Mouse (Mus musculus): Measurements from ENCODE around the gene Zfp64.

Zfp64 gene

DNA sequence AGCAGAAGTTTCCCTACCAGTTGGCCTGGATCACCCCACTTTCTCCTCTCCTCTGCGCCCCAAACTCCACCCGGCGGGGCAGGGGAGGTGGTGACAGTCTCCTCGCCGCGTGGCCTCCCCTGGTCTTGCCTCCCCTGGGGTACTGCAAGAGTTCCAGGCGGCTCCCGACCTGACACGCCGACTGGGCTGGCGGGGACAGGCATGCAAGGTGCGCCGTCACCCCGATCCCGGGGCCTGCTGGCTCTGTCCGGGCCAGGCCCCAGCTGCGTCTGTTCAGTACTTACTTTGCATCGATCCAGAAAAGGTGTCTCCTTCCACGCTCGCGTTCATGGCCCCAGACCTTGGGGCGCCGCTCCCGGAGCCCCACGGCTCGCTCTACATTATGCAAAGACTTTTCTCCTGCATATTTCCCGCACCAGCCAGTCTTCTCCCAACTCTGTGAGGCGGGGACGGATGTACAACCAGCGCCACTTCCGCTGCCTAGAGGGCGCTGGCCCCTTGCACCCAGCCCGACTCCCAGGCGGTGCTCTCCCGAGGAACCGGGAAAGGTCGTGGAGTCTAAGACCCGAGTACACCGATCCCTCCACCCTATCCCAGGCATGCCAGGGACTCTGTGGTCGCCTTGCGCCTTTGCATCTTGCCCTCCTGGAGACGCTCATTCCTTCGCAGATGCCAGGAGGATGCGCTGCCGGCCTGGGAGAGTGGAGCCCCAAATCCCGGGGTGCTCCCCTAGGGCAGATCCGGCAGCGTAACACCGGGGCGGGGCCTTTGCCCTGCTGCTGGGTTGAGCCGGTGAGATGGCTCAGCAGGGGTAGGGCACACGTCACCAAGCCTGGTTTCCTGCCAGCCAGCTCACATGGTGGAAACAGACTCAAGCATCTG is at the start of gene Zfp64:
TSS of gene Zfp64 (minus strand) at position 753 of the 882 bp plus-strand sequence.
- peak; percentile 94 for DNase-seq (ENCODE audit: low read depth, low spot score)

DNA sequence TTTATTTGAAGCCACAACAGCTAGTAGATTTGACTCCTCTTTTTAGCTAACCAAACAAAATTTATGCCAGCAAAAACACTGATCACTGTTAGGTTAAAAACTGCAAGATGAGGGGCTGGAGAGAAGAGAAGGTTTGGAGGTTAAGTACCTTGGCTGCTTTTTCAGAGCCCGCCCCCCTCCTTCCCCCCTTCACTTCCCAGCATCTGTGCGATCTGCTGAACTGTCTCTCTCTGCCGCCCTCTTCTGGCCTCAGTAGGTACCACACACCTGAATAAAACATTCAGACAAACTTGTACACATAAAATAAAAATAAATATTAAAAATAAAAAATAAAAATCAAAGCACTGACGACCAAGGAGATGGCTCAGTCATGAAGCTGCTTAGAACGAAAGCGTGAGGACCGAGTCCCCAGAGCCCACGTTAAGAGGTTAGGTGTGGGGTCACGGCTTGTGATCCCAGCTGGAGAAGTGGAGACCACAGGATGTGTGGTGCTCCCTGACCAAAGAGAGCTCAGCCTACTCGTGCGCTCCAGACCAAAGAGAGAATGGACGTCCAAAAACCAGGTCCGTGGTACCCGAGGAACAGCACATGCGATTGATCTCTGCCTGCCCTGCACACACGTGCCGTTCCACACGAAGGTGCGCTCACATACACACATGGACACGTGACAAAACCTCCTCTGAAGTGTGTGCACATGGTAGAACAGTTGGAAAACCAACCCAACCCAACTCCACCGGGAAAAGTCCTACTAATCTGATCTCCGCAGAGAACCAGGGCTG is 37.4 kb upstream of the Zfp64 start:
- peak; percentile 22 for DNase-seq (ENCODE audit: low read depth, low spot score)

DNA sequence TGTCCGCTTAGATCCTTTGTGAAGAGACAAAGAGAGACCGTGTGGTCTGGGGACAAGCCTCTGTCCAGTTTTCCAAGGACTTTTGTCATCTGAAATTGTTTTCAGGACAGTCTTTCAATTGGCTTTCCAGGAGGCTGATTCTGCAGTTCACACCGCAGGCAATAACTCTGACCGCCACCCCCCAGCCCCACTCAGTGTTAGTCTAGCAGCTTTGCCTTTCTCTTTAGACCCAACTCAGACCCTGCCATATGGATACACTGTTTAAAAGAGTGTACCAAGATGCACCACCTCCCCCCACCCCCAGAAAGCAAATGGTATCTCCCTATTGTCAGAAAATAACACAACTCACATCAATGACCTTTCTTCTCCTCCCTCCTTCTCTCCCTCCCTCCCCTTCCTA is 35.6 kb upstream of the Zfp64 start:
- no peak for DNase-seq (ENCODE audit: low read depth, low spot score)

DNA sequence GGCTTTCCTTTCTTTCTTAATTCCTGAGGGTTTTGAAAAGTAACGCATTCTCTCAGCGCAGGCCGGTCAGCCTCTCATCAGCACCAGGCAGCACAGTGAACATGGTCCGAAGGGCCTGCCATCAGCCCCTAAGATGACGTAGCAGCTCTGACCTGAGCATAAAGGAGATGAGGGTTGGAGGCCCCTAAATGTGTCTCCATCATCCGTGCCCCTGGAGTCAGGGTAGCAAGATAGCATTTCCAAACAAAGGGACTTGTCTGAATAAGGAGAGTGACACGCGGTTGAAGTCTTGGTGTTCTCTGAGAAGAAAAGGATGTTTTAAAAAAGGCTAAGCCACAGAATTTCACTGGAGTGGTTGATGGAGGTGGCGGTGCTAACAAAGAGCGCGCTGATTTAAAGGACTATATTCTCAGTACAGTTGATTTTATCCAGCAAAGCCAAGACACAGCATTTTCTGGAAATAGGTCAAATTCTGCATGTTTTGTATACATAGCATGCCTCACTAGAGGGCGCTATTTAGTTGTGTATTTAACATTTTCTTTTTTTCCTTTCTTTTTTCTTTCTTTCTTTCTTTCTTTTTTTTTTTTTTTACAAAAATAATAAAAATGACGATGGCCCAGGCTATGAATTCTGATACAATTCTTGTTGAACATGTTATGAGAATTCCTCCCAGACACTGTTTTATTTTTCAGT is 34.8 kb upstream of the Zfp64 start:
- DNase-seq (ENCODE audit: low read depth, low spot score): peak; percentile 61

DNA sequence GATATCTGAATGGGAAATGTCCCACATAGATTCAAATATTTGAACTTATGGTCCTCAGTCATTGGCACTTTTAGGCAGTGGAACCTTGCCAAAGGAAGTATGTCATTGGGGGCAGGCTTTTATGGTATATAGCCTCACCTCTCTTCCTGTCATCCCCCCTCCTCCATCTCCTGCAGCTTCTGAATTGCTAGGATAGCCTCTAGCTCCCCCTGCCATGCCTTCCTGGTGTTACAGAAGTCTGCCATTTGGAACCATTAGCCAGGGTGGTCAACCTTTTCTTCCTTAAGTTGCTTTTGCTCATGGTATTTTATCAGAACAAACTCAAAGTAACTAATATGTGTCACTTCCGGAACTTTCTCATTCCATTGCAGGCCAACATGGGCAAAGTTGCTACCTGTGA is 32.7 kb upstream of the Zfp64 start:
- no peak for DNase-seq (ENCODE audit: low read depth, low spot score)

DNA sequence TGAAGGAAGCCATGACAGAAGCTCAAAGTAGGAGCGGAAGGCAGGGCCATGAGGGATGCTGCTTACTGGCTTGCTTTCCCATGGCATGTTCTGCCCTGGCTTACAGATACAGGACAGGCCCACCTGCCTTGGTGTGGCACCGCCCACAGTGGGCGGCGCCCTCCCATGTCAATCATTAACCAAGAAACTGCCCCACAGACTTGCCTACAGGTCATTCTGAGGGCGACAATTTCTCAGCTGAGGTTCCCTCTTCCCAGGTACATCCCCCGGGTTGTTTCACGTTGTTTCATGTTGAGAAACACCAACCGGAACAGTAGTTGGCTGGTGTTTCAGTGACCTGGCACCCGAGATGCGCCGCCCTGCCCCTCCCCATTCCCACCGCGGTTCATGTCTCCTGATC is 32.0 kb upstream of the Zfp64 start:
- DNase-seq (ENCODE audit: low read depth, low spot score): no peak

DNA sequence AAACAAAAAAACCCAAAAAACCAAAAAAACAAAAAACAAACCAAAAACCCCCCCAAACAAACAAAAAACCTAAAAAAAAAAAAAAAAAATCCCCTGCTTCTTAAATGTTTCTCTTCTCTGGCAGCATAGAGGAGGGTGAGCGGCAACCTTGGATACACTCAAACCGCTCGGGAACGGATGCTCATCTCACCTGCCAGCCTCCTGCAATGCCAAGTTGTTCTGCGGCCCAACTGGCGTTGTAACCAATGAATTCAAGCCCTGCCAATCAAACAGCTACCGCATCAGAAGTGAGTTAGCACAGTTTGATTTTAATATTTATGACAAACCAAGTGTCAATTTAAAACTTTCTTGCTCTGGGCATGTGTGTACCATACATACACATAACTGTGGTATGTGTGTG is 26.6 kb upstream of the Zfp64 start:
- DNase-seq (ENCODE audit: low read depth, low spot score): no peak

DNA sequence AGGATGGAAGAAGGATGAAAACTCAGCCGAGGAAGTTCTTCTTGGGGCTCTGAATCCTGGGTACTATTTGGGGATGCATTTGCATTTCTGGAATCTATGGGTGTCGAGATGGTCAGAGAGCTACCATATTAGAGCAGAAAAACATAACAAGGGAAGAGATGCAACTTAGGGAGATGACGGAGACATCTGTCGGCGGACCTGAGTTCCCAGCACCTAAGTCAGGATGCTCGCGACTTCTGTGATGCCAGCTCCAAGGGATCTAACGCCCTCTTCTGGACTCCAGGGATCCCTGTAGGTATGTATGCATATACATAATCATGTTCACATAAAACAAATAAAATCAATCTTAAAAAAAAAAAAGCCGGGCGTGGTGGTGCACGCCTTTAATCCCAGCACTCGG is 26.1 kb upstream of the Zfp64 start:
- no peak for DNase-seq (ENCODE audit: low read depth, low spot score)

DNA sequence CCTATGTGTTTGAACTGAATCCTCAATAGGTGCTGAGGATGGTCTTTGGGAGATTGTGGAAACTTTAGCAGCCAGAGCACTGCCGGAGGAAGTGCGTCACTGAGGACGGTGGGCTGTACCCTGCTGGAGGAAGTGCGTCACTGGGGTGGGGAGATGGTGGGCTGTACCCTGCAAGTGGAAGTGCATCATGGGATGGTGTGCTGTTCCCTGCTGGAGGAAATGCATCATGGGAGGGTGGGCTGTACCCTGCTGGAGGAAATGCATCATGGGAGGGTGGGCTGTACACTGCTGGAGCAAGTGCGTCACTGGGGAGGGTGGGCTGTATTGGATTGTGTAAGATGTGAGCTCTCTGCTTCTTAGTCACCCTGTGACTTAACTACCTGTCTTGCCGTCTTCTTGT is 25.5 kb upstream of the Zfp64 start:
- DNase-seq (ENCODE audit: low read depth, low spot score): peak; percentile 88

DNA sequence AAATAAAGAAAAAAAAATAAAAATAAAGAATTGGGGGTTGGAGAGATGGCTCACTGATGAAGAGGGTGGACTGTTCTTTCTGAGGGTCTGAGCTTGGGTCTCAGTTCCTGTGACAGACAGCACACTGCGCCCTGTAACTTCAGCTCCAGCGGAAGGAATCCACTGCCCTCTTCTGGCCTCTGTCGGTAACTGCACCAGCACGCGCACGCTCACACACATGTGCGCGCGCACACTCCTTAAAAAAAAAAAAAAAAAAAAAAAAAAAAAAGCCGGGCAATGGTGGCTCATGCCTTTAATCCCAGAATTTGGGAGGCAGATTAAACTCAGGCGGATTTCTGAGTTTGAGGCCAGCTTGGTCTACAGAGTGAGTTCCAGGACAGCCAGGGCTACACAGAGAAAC is 24.4 kb upstream of the Zfp64 start:
- peak; percentile 17 for DNase-seq (ENCODE audit: low read depth, low spot score)

DNA sequence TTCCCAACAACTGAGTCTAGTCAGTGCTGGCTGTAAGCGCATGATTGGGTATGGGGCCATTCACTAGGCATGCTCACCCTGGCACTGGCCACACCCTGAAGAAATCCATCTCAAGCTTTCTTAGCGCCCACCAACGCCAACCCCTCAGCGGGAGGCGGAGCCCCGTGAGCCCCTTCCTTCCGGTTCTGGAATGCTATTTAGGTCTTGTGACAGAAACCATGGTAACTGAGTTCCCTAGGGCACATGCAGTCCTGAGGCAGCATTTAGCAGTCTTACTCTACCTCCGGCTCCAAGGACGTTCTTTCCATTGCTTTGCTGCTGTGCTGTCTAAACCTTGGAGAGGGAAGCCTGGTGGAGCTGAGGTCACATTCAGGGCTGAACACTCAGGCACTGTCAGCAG is 22.6 kb upstream of the Zfp64 start:
- DNase-seq (ENCODE audit: low read depth, low spot score): peak; percentile 36

DNA sequence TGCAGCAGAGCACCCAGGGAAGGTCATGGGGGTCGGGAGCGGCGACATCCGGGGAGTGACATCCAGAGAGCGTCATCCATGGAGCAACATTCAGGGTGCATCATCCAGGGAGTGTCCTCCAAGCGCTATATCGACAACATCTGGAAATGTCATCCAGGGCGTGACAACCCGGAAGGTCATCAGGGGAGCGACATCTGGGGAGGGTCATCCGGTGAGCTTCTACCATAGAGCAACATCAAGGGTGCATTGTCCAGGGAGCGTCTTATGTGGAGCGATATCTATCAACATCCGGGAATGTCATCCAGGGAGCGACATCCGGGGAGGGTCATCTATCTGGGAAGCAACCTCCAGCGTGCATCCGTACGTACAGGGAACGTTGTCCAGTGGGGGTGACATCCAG is 14.7 kb upstream of the Zfp64 start:
- DNase-seq (ENCODE audit: low read depth, low spot score): no peak

DNA sequence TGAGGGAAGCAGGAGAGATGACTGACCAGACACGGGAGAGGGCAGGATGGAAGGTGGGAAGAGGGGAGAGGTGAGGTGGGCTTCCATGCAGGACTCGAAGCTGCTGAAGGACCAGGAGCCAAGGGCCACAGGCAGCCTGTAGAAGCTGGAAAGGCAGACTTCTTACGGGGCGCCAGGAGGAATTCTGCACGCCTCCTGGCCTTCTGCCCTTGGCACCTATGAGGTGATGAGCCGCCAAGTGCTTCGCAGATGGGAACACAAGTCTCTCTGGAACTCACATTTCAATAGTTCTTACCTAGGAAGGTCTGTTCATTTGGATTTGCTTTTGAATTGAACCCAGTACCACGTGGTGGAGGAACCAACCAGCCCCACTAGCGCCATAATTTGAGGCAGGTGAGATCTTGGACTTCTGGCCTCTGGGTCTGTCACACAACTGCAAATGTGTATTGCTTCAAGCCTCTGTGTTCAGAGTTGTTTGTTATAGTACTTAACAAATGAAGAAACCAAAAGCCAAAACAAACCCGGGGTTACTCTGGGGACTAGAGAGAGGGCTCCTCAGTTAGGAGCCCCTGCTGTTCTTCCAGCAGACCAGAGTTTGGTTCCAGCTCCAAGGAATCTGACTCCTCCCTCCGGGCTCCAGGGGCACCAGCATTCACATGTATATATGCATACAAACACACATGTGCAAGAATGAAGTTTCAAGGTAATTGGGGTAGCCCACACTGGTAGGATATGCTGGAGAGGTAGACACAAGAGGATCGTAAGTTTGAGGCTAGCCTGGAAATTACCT is 12.9 kb upstream of the Zfp64 start:
- peak; percentile 41 for DNase-seq (ENCODE audit: low read depth, low spot score)

DNA sequence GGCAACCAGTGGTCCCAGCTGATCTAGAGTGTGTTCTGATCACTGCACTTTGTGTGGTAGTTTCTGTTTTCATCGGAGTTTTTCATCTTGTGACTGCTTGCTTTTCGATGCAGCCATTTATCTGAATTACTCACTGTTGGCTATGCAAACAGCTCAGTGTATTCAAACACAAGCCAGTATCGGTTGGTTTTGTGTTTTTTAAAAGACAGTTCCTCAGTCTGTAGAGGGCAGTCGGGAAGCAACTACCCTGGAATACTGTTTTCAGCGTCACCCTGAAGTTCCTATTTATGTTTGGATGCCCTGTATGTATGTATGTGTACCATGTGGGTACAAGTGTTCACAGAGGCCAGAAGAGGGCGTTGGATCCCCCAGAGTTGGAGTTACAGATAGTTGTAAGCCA is 11.1 kb upstream of the Zfp64 start:
- no peak for DNase-seq (ENCODE audit: low read depth, low spot score)

DNA sequence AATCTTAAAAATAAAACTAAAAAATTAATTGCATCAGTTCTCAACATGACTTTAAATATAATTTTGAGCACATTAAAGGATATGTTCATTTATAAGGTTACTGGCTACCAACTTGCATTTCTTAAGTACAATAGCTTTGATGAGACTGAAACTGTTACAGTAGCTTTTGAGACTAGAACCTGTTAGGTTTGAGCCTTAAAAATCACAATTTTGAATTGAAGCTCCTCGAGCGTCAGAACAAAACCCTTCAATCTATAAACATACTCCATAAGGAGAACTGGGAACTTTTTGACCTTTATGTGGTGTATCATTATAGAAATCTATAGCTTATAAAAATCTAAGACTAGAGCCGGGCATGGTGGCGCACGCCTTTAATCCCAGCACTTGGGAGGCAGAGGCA is 9.5 kb upstream of the Zfp64 start:
- no peak for DNase-seq (ENCODE audit: low read depth, low spot score)

DNA sequence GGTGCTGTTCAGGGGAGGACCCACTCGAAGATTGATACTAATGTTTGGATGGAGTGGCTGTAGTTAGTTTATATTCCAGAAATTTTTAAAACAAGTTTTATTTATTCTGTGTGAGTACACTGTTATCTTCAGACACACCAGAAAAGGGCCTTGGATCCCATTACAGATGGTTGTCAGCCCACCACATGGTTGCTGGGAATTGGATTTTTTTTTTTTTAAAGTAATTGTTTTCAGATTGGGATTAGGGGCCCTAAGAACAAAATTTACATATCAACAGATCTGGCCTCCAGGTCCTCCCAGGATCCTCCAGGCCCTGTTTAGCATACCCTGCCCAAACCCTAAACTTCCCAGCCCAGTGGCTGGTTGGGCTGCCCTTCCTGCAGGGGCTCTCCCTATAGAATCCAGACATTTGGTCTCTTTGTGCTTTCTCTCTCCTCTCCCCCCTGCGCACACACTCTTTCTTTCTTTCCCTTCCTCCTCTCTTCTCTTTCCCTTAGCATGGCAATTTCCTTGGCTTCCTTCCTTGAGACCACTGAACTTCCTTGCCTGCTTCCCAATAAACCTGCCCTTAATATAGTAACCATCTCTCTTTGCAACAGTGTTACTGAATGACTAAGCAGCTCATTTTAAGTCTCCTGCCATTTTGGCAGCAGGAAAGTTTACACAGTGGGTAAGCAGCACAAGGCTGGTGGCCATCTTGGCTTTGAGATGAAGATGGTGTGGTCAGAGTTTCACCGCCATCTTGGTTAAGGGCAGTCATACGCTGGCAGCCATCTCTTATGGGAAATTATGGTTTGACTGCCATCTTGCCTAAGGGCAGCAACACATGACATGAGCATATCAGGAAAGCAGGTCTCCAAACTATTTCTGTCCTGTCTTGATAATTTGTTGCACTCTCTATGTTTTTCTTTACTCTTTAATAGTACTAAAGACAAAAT is 6.6 kb upstream of the Zfp64 start:
- DNase-seq (ENCODE audit: low read depth, low spot score): no peak

DNA sequence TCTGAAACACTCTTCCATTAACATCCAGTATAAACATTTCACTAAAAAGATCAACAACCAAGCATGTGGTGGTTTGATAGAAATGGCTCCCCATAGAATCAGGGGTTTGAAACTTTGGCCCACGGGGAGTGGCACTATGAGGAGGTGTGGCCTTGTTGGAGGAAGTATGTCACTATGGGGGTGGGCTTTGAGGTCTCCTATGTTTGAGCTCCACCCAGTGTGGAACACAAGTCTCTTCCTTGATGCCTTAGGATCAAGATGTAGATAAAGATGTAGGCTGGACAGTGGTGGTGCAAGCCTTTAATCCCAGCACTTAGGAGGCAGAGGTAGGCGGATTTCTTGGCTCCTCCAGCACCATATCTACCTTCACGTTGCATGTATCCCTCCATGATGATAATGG is 5.4 kb upstream of the Zfp64 start:
- no peak for DNase-seq (ENCODE audit: low read depth, low spot score)

DNA sequence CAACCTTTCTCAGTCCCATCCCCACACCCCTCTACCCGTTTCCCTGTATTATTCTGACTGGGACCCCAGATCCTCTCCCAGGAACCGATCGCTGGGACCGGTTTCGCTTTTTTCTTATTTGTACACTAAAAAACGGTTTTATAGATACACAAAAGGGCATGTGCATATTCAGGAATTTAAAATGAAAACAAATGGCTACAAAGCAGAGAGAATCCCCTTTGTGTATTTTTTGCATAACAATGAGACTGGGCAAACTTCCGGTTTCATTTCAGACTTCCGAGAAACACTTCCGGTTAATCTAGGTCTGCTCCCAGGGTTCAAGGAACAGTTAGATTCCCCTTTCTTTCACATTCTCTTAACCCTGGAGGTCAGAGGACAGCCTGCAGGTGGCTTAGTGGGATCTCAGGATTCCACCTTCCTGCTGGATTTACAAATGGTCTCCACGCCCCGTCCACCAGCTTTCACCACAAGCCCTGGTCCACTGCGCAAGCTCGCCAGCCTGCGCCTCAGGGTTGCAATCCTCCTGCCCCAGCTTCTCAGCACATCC is 4.0 kb upstream of the Zfp64 start:
- no peak for DNase-seq (ENCODE audit: low read depth, low spot score)

DNA sequence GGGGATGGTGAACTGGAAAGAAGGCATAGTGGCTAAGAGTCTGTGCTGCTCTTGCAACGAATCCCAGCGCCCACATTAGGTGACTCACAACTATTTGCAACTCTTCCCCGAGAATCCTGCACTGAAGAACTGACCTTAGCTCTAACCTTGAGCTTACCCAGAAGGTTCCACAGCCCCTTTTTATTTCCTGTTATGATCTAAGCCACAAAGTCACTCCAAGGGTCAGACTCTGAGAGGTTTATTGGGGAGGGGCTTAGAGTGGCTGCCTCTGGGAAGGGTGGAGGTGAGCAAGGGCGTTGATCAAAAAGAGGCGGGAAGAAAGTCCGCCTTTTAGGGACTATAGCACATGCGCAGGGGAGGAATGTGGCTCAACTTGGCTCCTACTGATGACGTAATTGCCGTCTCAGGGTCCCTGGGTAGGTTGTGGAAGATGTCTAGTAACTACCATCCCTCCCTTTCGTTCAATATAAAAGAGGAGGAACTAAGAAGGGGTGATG is 511 bp upstream of the Zfp64 start:
- DNase-seq (ENCODE audit: low read depth, low spot score): no peak

DNA sequence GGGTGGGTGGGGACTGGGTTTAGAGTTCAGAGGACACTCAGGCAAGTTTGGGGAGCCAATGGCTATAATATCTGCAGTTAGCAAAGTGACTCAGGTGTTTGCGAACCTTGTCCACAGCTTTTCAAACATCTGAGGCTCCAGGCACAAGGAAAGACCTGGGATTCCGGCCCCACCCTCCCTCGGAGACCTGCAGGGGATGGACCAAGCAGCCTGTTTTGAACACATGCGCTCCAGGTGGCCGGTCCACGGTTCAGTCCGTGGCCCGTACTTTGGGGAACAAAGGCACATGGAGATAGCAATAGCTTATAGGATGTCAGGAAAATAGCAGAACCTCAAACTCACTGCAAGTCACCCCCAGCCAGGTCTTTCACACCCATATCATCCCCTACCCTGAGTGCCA is 1.0 kb downstream of the Zfp64 start:
- DNase-seq (ENCODE audit: low read depth, low spot score): no peak

Measured in brain, adult 2 months (tissue).